Mouse (Mus musculus) bone marrow, adult 2 months (tissue): ENCODE measurements at regions not wholly inside any gene's neighbourhood (a gene's known extent, or its start where the extent isn't known, plus 50 kb on each side); places are given as distances from the start of the nearest gene placed in this dataset.

Source experiments
- CTCF ChIP-seq: fragments of 200-500 bp; IDR thresholded peaks from 2 replicates; pipeline ENCODE4 v1.5.1; 2011; ENCODE audit warnings: low read length, control low read depth; ENCODE audit not compliant: control insufficient read depth, insufficient read depth
- POLR2A ChIP-seq: fragments of 200-500 bp; IDR thresholded peaks from 2 replicates; pipeline ENCODE4 v1.6.1; 2011; ENCODE audit warnings: low read depth, mild to moderate bottlenecking, control low read depth, low read length, borderline replicate concordance; ENCODE audit not compliant: control insufficient read depth

DNA sequence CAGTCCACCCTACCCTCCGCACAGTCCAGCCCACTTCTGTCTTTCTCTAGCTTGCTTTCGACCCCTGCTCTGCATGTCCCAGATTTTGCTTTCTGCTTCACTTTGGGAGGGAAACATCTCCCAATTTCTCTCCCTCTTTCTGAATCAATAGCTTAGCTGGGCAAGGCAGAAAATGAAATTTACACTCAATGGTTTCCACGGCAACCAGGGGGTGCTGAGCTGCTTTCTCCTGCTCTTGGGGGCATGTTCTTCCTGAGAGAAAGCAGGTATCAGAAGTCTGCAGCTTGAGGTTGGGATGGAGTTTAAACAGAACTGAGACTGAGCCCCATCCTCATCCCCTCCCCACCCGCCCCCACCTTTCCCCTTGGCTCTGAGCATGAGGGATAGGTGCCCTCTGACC is 82.1 kb downstream of the Tpra1 start:
- TF ChIP-seq POLR2A (no peak), CTCF (no peak)
